Mouse (Mus musculus): ENCODE results near the gene Vbp1. TPM values are rescaled to one million over a fixed set of nuclear protein-coding genes. Genes with fewer than 3 reads are reported as not detected.
"Not testable (repeated sequence)": the region's sequence is repeated elsewhere in the genome, so short reads cannot be mapped to it uniquely, and the experiment has no call there.

Vbp1 gene
- polyA plus RNA-seq (2015; fragmentation: Nextera tagmentation; extraction: Ambion mirVana), result 138 and 166 TPM in 2 replicates

DNA sequence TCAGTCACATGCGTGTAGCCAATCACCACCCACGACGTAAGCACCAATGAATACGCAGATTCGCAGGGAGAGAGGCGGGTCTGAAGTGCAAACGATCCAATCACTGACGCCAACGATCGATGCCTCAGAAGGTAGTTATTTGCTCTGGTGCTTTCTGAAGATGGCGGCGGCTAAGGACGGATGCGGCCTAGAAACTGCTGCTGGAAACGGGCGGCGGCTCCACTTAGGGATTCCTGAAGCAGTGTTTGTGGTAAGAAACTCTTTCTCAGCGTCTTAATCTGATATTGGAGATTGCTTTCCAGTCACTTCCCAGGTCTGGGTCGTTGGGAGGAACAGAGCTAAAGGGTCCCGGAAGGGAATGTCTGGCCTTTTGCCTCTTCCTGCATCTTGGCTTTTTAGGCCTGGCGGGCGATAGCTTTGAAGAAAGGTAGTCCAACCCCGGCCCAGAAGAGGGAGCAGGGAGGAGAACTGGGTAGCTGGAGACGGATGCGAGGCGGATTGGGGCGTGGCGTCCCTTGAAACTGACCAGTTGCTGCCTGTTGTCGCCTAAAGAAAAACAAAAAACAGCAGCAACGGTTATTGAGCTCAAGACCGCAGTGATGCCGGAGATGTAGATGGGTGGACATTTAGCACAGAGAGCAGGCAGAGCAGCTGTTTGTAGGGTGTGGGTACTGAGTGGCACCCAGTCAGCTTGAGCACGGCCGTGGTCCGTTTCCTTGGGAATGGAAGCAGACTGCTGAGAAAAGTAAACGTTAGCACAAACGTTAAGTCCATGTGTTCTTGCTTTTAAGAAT is at the start of gene Vbp1:
Vbp1 (plus strand) TSS at position 121 of the 794 bp plus-strand sequence.
- Histone ChIP-seq H3K9me3 (no peaks in the 10 kb centered on the region), H3K27ac (peak within 1 kb of the TSS; percentile 85), H3K36me3 (no peaks in the 10 kb centered on the region), H3K27me3 (replicated peaks) (no peaks in the 10 kb centered on the region), H3K4me1 (replicated peaks) (no peaks in the 10 kb centered on the region), H3K4me2 (replicated peaks) (peak within 1 kb of the TSS; percentile 43), H3K9ac (peak within 1 kb of the TSS; percentile 53), H3K4me3 (replicated peaks) (peak within 1 kb of the TSS; percentile 49)
- WGBS, result 15% methylated on average over 37 of the region's 37 CpGs
- peak; percentile 100 for ATAC-seq

DNA sequence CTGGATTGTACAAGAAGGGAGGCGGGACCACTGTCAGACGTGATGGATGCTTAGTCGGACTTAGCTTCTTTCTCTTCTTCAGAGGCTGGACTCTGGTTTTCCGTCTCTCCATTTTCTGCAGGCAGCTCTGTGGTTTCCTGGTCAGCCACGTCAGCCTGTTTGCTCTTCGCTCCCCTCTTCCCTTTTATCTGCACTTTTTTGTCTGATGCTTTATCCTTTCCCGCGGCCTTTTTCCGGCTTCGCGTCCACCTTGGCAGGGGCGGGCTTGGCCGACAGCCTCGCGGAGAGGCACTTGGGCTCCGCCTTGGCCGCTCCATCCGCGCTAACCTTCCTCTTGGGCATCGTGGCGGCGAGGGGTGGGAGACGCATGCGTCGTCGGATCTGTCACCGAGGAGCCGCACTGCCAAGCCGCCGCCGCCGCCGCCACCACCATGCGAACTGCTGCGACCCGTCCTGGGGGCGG is 38.9 kb upstream of the Vbp1 start:
- H3K9me3 ChIP-seq; H3K36me3 ChIP-seq; H3K27me3 ChIP-seq (replicated peaks); H3K4me1 ChIP-seq (replicated peaks); H3K27ac ChIP-seq: not testable (repeated sequence)
- peak; percentile 89 for ATAC-seq
- 21% methylated on average over 37 of the region's 37 CpGs for WGBS
- peak overlapping the region; percentile 36 for H3K4me3 ChIP-seq (replicated peaks)
- peak overlapping the region; percentile 36 for H3K9ac ChIP-seq
- peak overlapping the region; percentile 58 for H3K4me2 ChIP-seq (replicated peaks)

DNA sequence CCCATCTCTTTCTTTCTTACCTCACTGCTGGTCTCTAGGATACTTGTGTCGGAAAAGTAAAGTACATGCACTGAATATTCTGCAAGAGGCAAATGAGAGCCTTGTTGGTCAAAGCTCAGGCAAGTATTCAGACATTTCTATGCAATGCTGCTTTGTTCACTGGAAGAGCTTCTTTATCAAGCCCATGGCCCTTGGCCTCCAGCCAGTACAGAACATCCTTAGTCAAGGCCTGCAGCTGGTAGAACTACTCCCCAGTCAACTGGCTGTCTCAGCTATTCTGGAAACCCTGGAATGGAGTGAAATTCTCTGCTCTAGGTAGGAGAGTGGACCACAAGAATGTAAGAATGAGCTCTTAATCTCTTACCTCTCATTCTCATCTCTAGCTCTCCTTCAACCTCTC is 24.2 kb upstream of the Vbp1 start:
- H3K9ac ChIP-seq, result no peak overlapping the region
- no peaks in the 10 kb centered on the region for H3K4me1 ChIP-seq (replicated peaks)
- H3K4me3 ChIP-seq (replicated peaks), result no peak overlapping the region
- no peaks in the 10 kb centered on the region for H3K9me3 ChIP-seq
- no peak overlapping the region for H3K27ac ChIP-seq
- H3K27me3 ChIP-seq (replicated peaks), result no peaks in the 10 kb centered on the region
- H3K36me3 ChIP-seq, result no peaks in the 10 kb centered on the region
- no peak for ATAC-seq
- WGBS, result 85% methylated on average over 1 of the region's 1 CpGs
- no peak overlapping the region for H3K4me2 ChIP-seq (replicated peaks)

DNA sequence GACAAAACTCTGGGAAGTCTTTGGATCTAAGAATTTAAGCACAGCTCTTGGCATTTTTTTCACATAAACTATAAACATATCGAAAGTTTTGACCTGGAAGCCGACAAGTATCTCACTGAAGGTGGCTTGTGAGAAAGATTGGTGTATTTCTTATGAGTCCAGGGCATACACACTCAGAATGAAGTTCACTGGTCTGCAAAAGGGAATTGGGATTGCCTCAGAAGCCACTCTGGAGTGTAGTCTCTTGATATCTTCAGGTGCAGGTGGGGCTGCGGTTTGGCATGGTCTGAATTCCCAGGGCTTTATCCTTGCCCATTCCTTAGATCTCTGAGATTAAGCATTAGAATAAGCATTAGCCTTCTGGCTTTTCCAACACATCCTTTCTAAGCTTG is 316 bp upstream of the Vbp1 start:
- H3K4me1 ChIP-seq (replicated peaks), result no peaks in the 10 kb centered on the region
- no peak overlapping the region for H3K27ac ChIP-seq
- WGBS, result 36% methylated on average over 3 of the region's 3 CpGs
- no peaks in the 10 kb centered on the region for H3K36me3 ChIP-seq
- peak overlapping the region; percentile 43; the same call in 1 of the 2 replicates for H3K4me2 ChIP-seq (replicated peaks)
- H3K27me3 ChIP-seq (replicated peaks), result no peaks in the 10 kb centered on the region
- no peak overlapping the region for H3K4me3 ChIP-seq (replicated peaks)
- no peak overlapping the region for H3K9ac ChIP-seq
- no peaks in the 10 kb centered on the region for H3K9me3 ChIP-seq
- ATAC-seq, result no peak

DNA sequence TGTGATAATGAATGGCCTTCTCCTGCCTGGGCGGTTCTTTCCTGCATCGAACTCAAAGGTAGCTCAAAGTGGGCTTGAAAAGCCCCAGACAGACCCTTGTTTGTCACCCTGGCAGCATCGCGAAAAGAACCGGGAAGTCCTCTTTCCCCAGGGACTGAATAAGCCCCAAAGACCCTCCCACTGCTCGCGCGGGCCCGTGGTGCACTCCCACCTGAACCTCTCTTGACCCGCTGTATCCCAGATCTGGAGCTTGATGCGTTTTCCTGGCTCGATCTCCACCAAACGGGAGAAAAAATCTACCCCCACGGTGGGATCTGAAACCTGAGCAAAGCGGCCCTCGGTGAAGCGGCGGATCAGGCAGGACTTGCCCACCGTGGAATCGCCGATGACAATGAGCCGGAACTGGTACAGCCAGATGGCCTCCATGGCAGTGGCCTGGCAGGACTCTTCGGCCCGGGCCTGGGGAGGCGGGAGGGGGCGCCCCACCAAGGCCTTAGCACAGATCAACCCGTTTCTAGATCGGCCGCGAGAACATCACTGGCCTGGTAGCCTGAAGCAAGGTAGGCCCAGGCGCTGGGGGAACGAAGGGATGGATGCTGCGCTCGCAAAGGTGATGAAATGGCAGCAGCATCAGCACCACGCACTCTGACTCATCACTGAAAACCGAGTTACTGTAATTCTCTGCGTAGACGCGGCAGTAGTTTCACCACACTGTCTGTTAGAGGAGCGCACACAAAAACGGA is 63.7 kb downstream of the Vbp1 start, which contains the start of gene Rab39b:
Rab39b (minus strand) TSS at position 650 of the 743 bp plus-strand sequence.
- Histone ChIP-seq H3K9ac (peak within 1 kb of the TSS; percentile 30; the same call in 1 of the 2 replicates), H3K4me1 (replicated peaks) (no peaks in the 10 kb centered on the region), H3K36me3 (no peaks in the 10 kb centered on the region), H3K4me2 (replicated peaks) (peak within 1 kb of the TSS; percentile 63), H3K9me3 (no peaks in the 10 kb centered on the region), H3K4me3 (replicated peaks) (peak within 1 kb of the TSS; percentile 40), H3K27me3 (replicated peaks) (no peaks in the 10 kb centered on the region), H3K27ac (no peak within 1 kb of the TSS)
- peak; percentile 61; the same call in 1 of the 2 replicates for ATAC-seq
- 19% methylated on average over 41 of the region's 41 CpGs for WGBS

GRCm38 (mm10) chrX:75578539-75578938 is 64.4 kb downstream of the Vbp1 start:
- no peaks in the 10 kb centered on the region for H3K27me3 ChIP-seq (replicated peaks)
- no peak overlapping the region for H3K4me2 ChIP-seq (replicated peaks)
- H3K4me3 ChIP-seq (replicated peaks), result no peak overlapping the region
- 89% methylated on average over 2 of the region's 2 CpGs for WGBS
- H3K9me3 ChIP-seq, result no peaks in the 10 kb centered on the region
- no peaks in the 10 kb centered on the region for H3K4me1 ChIP-seq (replicated peaks)
- H3K27ac ChIP-seq, result no peak overlapping the region
- no peak for ATAC-seq
- no peaks in the 10 kb centered on the region for H3K36me3 ChIP-seq
- no peak overlapping the region for H3K9ac ChIP-seq

Other genes with a start within 250 kb of the Vbp1 start
- gene Fundc2, start 131.9 kb upstream of the Vbp1 start, polyA plus RNA-seq (2015; fragmentation: Nextera tagmentation; extraction: Ambion mirVana), result 59.8 and 81.7 TPM in 2 replicates
- gene F8, start 131.7 kb upstream of the Vbp1 start, polyA plus RNA-seq (2015; fragmentation: Nextera tagmentation; extraction: Ambion mirVana), result 0.77 and 1.4 TPM in 2 replicates
- 19.4 and 22.1 TPM in 2 replicates for gene Cmc4, start 97.7 kb upstream of the Vbp1 start, polyA plus RNA-seq (2015; fragmentation: Nextera tagmentation; extraction: Ambion mirVana)
- gene Mtcp1, start 97.7 kb upstream of the Vbp1 start, polyA plus RNA-seq (2015; fragmentation: Nextera tagmentation; extraction: Ambion mirVana), result 7.5 and 8.0 TPM in 2 replicates
- gene Brcc3, start 97.7 kb upstream of the Vbp1 start, polyA plus RNA-seq (2015; fragmentation: Nextera tagmentation; extraction: Ambion mirVana), result 70.5 and 72.3 TPM in 2 replicates
- 1.9 and 2.1 TPM in 2 replicates for gene Rab39b, start 63.9 kb downstream of the Vbp1 start, polyA plus RNA-seq (2015; fragmentation: Nextera tagmentation; extraction: Ambion mirVana)